Mouse (Mus musculus): ENCODE data around the gene Fbxl3.

DNA sequence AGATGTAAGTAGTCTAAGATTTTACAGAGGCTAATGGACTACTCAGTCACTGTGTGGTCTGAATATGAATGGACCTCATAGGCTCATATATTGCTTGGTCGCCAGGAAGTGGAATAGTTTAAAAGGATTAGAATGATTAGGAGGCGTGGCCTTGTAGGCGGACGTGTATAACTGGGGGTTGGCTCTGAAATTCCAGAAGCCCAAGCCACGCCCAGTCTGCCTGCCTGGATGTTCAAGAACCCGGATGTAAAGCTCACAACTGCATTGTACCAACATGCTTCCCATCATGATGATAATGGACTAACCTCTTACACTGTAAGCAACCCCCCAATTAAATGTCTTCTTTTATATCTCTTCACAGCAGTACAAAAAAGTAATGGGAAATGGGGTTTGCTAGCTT is 26.4 kb upstream of the Fbxl3 start:
- TF ChIP-seq CTCF (IDR thresholded peaks at IDR 0.05 in 2 of 3, conservative IDR thresholded peaks at IDR 0.05 in 1 of 3; ENCODE audit: control insufficient read depth in 1 of 3, insufficient read depth in 1 of 3, low read depth in 2 of 3, low read length in 3 of 3, poor library complexity in 1 of 3, severe bottlenecking in 1 of 3) (no peak), CHD1 (IDR thresholded peaks at IDR 0.05; ENCODE audit: low read depth, low read length) (no peak), GATA1 (IDR thresholded peaks at IDR 0.05; ENCODE audit: low read depth, low read length) (no peak), POLR2AphosphoS2 (IDR thresholded peaks at IDR 0.05; ENCODE audit: low read length) (no peak), POLR2AphosphoS5 (IDR thresholded peaks at IDR 0.05; ENCODE audit: borderline replicate concordance, low read depth, low read length) (no peak), MAX (IDR thresholded peaks at IDR 0.05; ENCODE audit: low read length) (no peak), EP300 (IDR thresholded peaks at IDR 0.05; ENCODE audit: low read depth in 1 of 2, low read length in 2 of 2) (no peak), ZNF384 (IDR thresholded peaks at IDR 0.05; ENCODE audit: low read depth, low read length) (no peak), BHLHE40 (IDR thresholded peaks at IDR 0.05; ENCODE audit: borderline replicate concordance, low read depth, low read length) (no peak), JUND (IDR thresholded peaks at IDR 0.05; ENCODE audit: low read depth, low read length) (no peak), MAZ (IDR thresholded peaks at IDR 0.05; ENCODE audit: low read depth, low read length) (no peak), POLR2A (IDR thresholded peaks at IDR 0.05; ENCODE audit: control insufficient read depth in 1 of 2, insufficient read depth in 1 of 2, low read depth in 1 of 2, low read length in 2 of 2, poor library complexity in 1 of 2) (no peak), ZC3H11A (IDR thresholded peaks at IDR 0.05; ENCODE audit: low read depth, low read length) (no peak), MEF2A (IDR thresholded peaks at IDR 0.05; ENCODE audit: extremely low read depth, insufficient replicate concordance, low read depth, low read length, poor library complexity, severe bottlenecking) (no peak)
